Mouse (Mus musculus): ENCODE data around the gene Frat2. TPM values are rescaled to one million over a fixed set of nuclear protein-coding genes. Genes with fewer than 3 reads are reported as not detected.
A peak's percentile ranks its signal among the peaks of the same experiment; 100 is the strongest.

The Frat2 gene
- total RNA-seq, 2 experiments from 2014 or later: 15.6 to 22.2 TPM

- TF ChIP-seq CTCF (IDR thresholded peaks at IDR 0.05): no peak
- Histone ChIP-seq H3K4me3 (peak overlapping the region; percentile 35), H3K27ac (peak overlapping the region; percentile 90)
- DNase-seq: peak; percentile 68
- intact Hi-C loops (cut with DNase I): loop anchor here (10.0 kb wide), 1 partner anchor 216 kb away; no protein-coding TSS in a partner anchor
Measured at GRCm38 (mm10) chr19:41841105-41841750, 6.7 kb downstream of the Frat2 start.

- no peak overlapping the region for H3K4me3 ChIP-seq
- DNase-seq: no peak
- no peak for TF ChIP-seq CTCF (IDR thresholded peaks at IDR 0.05)
- H3K27ac ChIP-seq: no peak overlapping the region
- intact Hi-C loops (cut with DNase I): loop anchor here (10.0 kb wide), 1 partner anchor 215 kb away; no protein-coding TSS in a partner anchor
Measured at GRCm38 (mm10) chr19:41839685-41840084, 8.2 kb downstream of the Frat2 start.

GRCm38 (mm10) chr19:41838808-41839207 is 9.1 kb downstream of the Frat2 start:
- intact Hi-C loops (cut with DNase I): no loop called here
- TF ChIP-seq CTCF (IDR thresholded peaks at IDR 0.05): no peak
- no peak for DNase-seq
- H3K4me3 ChIP-seq: no peak overlapping the region
- H3K27ac ChIP-seq: no peak overlapping the region

GRCm38 (mm10) chr19:41837917-41838261 is 10.0 kb downstream of the Frat2 start:
- intact Hi-C loops (cut with DNase I): no loop called here
- no peak for TF ChIP-seq CTCF (IDR thresholded peaks at IDR 0.05)
- DNase-seq: no peak
- H3K27ac ChIP-seq: no peak overlapping the region
- no peak overlapping the region for H3K4me3 ChIP-seq

GRCm38 (mm10) chr19:41837194-41837916 is 10.6 kb downstream of the Frat2 start:
- Histone ChIP-seq H3K4me3 (no peak overlapping the region), H3K27ac (no peak overlapping the region)
- no peak for DNase-seq
- no peak for TF ChIP-seq CTCF (IDR thresholded peaks at IDR 0.05)
- intact Hi-C loops (cut with DNase I): no loop called here

GRCm38 (mm10) chr19:41836719-41837118 is 11.2 kb downstream of the Frat2 start:
- H3K27ac ChIP-seq: no peak overlapping the region
- H3K4me3 ChIP-seq: no peak overlapping the region
- intact Hi-C loops (cut with DNase I): no loop called here
- no peak for DNase-seq
- TF ChIP-seq CTCF (IDR thresholded peaks at IDR 0.05): no peak

GRCm38 (mm10) chr19:41835816-41836215 is 12.1 kb downstream of the Frat2 start:
- H3K27ac ChIP-seq: no peak overlapping the region
- no peak for DNase-seq
- H3K4me3 ChIP-seq: no peak overlapping the region
- intact Hi-C loops (cut with DNase I): no loop called here
- TF ChIP-seq CTCF (IDR thresholded peaks at IDR 0.05): no peak

- no peak overlapping the region for H3K4me3 ChIP-seq
- intact Hi-C loops (cut with DNase I): no loop called here
- TF ChIP-seq CTCF (IDR thresholded peaks at IDR 0.05): no peak
- DNase-seq: no peak
- H3K27ac ChIP-seq: no peak overlapping the region
Measured at GRCm38 (mm10) chr19:41835407-41835806, 12.5 kb downstream of the Frat2 start.

- DNase-seq: no peak
- no peak overlapping the region for H3K27ac ChIP-seq
- no peak for TF ChIP-seq CTCF (IDR thresholded peaks at IDR 0.05)
- intact Hi-C loops (cut with DNase I): no loop called here
- no peak overlapping the region for H3K4me3 ChIP-seq
Measured at GRCm38 (mm10) chr19:41832501-41833201, 15.3 kb downstream of the Frat2 start.

GRCm38 (mm10) chr19:41831718-41832391 is 16.1 kb downstream of the Frat2 start:
- H3K27ac ChIP-seq: peak overlapping the region; percentile 98
- H3K4me3 ChIP-seq: peak overlapping the region; percentile 94
- intact Hi-C loops (cut with DNase I): no loop called here
- peak; percentile 30 for DNase-seq
- TF ChIP-seq CTCF (IDR thresholded peaks at IDR 0.05): no peak

- H3K27ac ChIP-seq: peak overlapping the region; percentile 98
- TF ChIP-seq CTCF (IDR thresholded peaks at IDR 0.05): no peak
- peak overlapping the region; percentile 94 for H3K4me3 ChIP-seq
- peak; percentile 73 for DNase-seq
- intact Hi-C loops (cut with DNase I): no loop called here
Measured at GRCm38 (mm10) chr19:41831101-41831570, 16.8 kb downstream of the Frat2 start.

All from gastrocnemius, adult 2 months (tissue).